Mouse (Mus musculus) ES-E14 (cell line): Measurements from ENCODE around the gene Fibp. TPM values are rescaled to one million over a fixed set of nuclear protein-coding genes. Genes with fewer than 3 reads are reported as not detected.

Experiments used
- DNase-seq: peaks from one replicate; pipeline ENCODE4 v3.0.0-alpha.2; 2013; ENCODE audit warnings: low read depth, low spot score
- H3K27ac ChIP-seq: 2 replicates; pipeline ENCODE4 v1.5.1; 2012; ENCODE audit warnings: low read depth, mild to moderate bottlenecking, low read length, moderate library complexity, mixed read lengths; ENCODE audit not compliant: poor library complexity, insufficient read depth, severe bottlenecking
- H3K36me3 ChIP-seq: 2 replicates; pipeline ENCODE4 v1.6.1; 2012; ENCODE audit warnings: mild to moderate bottlenecking, low read length, moderate library complexity, mixed read lengths; ENCODE audit not compliant: control insufficient read depth, poor library complexity, insufficient read depth, severe bottlenecking
- H3K4me1 ChIP-seq, 2 experiments: fragments of 150-350 bp in 1 of 2; sonication (generic) in 1 of 2; 2 replicates each; pipeline ENCODE4 v1.6.1; 2012; ENCODE audit warnings: low read length in 2 of 2, mild to moderate bottlenecking in 1 of 2, mixed read lengths in 1 of 2; ENCODE audit not compliant: control insufficient read depth in 2 of 2, insufficient read depth in 2 of 2, poor library complexity in 1 of 2
- H3K4me3 ChIP-seq, 2 experiments: fragments of 150-350 bp in 1 of 2; sonication (generic) in 1 of 2; 2 replicates each; pipeline ENCODE4 v1.5.1; 2012; ENCODE audit warnings: low read length in 2 of 2, low read depth in 1 of 2, mild to moderate bottlenecking in 1 of 2, mixed read lengths in 1 of 2; ENCODE audit not compliant: insufficient read depth in 1 of 2, poor library complexity in 1 of 2, severe bottlenecking in 1 of 2
- H3K9ac ChIP-seq: 2 replicates; pipeline ENCODE4 v1.6.1; 2012; ENCODE audit warnings: low read depth, mild to moderate bottlenecking, low read length, mixed read lengths; ENCODE audit not compliant: poor library complexity, insufficient read depth, severe bottlenecking
- H3K9me3 ChIP-seq: fragments of 150-350 bp; sonication (generic); 2 replicates; pipeline ENCODE4 v1.6.1; 2012; ENCODE audit warnings: low read depth, mild to moderate bottlenecking, low read length; ENCODE audit not compliant: control insufficient read depth, insufficient read depth
- CHD2 ChIP-seq: IDR thresholded peaks from 2 replicates; pipeline ENCODE4 v1.6.1; 2014; ENCODE audit warnings: mild to moderate bottlenecking, low read depth, low read length, inconsistent platforms
- HCFC1 ChIP-seq: IDR thresholded peaks from 2 replicates; pipeline ENCODE4 v1.6.1; 2012; ENCODE audit warnings: low read length, inconsistent platforms, borderline replicate concordance; ENCODE audit not compliant: insufficient read depth
- MAFK ChIP-seq: IDR thresholded peaks from 2 replicates; pipeline ENCODE4 v1.6.1; 2014; ENCODE audit warnings: mild to moderate bottlenecking, low read depth, low read length, inconsistent platforms; ENCODE audit not compliant: insufficient read depth
- ZC3H11A ChIP-seq: IDR thresholded peaks from 2 replicates; pipeline ENCODE4 v1.6.1; 2012; ENCODE audit warnings: low read depth, mild to moderate bottlenecking, inconsistent platforms, low read length, borderline replicate concordance
- ZNF384 ChIP-seq: IDR thresholded peaks from 2 replicates; pipeline ENCODE4 v1.6.1; 2012; ENCODE audit warnings: low read depth, low read length, inconsistent platforms
- in situ Hi-C, 2 experiments: fragments of 600-800 bp; cut with MboI; formaldehyde crosslinking; loops; one replicate each; pipeline ENCODE4 v1.15.1; 2025; ENCODE audit warnings: low sequenced_read_pairs in 2 of 2, inconsistent platforms in 1 of 2; ENCODE audit not compliant: unreplicated experiment in 2 of 2
- total RNA-seq: library from RNA; depleted of rRNA; stranded (reverse); fragments of 300-350 nt; gene quantifications from 2 replicates; pipeline ENCODE4 v1.2.3, GENCODE M21; 2012

The Fibp gene
- total RNA-seq, 1 experiment: 52.4 TPM

DNA sequence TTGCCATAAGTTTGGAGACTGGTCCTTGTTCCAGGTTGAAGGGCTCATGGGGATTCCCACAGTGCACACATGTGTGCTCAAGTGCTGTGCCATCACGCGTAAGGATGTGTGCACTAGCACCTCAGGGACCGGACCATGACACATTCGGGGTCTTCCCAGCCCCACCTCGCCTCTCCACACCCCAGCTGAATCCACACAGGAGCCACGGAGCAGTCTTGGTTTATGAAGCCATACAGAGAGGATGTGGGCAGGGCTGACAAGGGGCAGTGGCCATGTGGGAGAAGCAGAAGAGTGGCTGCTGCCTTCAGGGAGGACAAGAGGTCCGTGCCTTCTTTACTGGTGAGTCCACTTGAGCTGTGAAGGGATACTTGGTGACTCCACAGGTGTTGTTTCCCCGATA is 4.6 kb downstream of the Fibp start:
- no peak overlapping the region for H3K27ac ChIP-seq
- TF ChIP-seq CHD2: no peak
- TF ChIP-seq ZNF384: no peak
- no peak for TF ChIP-seq MAFK
- no peak for TF ChIP-seq HCFC1
- no peak for TF ChIP-seq ZC3H11A
- no peak for DNase-seq
- no peaks in the 10 kb centered on the region for H3K9me3 ChIP-seq
- H3K9ac ChIP-seq: no peak overlapping the region
- no peak overlapping the region for H3K4me3 ChIP-seq
- H3K36me3 ChIP-seq: peaks cover 31% of the 10 kb centered on the region
- in situ Hi-C loops: no loop called here
- peaks cover 7 to 13% of the 10 kb centered on the region in 2 experiments; a peak in 3 of 4 replicates for H3K4me1 ChIP-seq

DNA sequence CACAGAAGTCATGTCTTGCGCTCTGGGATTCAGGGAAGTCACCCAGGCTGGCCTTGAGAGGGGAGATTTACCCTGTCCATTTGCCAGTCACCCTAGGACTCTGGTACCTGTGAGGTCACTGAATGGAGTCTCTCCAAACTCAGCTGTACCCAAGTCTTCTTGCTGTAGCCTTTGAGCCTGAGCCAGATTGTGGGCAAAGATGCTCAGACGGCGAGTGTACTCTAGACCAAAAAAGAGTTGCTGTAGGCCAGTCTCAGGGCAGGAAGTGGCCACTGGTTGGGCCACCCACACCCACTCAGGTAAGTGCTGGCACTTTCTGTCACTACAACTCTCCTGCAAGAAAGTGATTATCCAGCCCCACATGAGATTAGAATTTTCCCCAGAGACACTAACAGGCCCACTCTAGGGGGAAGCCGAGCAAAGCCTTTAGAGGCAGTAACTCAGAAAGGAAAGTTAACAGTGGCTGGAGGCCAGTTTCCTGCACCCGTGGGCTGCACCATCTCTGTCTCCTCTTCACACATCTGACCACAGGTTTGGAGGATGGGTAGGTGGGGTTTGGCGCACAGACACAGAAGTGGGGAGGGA is 6.6 kb downstream of the Fibp start:
- no peak overlapping the region for H3K27ac ChIP-seq
- no peak for TF ChIP-seq MAFK
- no peak for TF ChIP-seq ZC3H11A
- TF ChIP-seq HCFC1: no peak
- TF ChIP-seq ZNF384: no peak
- no peak for TF ChIP-seq CHD2
- H3K4me3 ChIP-seq: no peak overlapping the region
- H3K9me3 ChIP-seq: no peaks in the 10 kb centered on the region
- in situ Hi-C loops: no loop called here
- no peak overlapping the region for H3K9ac ChIP-seq
- DNase-seq: no peak
- H3K4me1 ChIP-seq: peaks cover 7 to 13% of the 10 kb centered on the region in 2 experiments; a peak in 3 of 4 replicates
- H3K36me3 ChIP-seq: peaks cover 31% of the 10 kb centered on the region

- DNase-seq: no peak
- in situ Hi-C loops: no loop called here
- H3K9ac ChIP-seq: no peak within 1 kb of the TSS
- no peak within 1 kb of the TSS for H3K4me3 ChIP-seq
- H3K36me3 ChIP-seq: peaks cover 23% of the 10 kb centered on the region
- no peak within 1 kb of the TSS for H3K27ac ChIP-seq
- no peaks in the 10 kb centered on the region for H3K9me3 ChIP-seq
- peaks cover 7 to 13% of the 10 kb centered on the region in 2 experiments; a peak in 3 of 4 replicates for H3K4me1 ChIP-seq
- TF ChIP-seq ZNF384 (no peak), CHD2 (no peak), MAFK (no peak), ZC3H11A (no peak), HCFC1 (no peak)
These were observed 8.0 kb downstream of the Fibp start, which contains the start of gene Ctsw for GRCm38 (mm10) chr19:5468374-5468773. TSS of gene Ctsw (minus strand) at chr19:5468507.

- Histone ChIP-seq H3K36me3 (peaks cover 2% of the 10 kb centered on the region; the same call in 1 of the 2 replicates), H3K9ac (no peak overlapping the region), H3K4me1 (peaks cover 4 to 5% of the 10 kb centered on the region in 2 experiments; a peak in 2 of 4 replicates), H3K4me3 (no peak overlapping the region), H3K27ac (no peak overlapping the region), H3K9me3 (no peaks in the 10 kb centered on the region)
- DNase-seq: no peak
- no peak for TF ChIP-seq HCFC1
- no peak for TF ChIP-seq ZC3H11A
- no peak for TF ChIP-seq MAFK
- TF ChIP-seq ZNF384: no peak
- TF ChIP-seq CHD2: no peak
- in situ Hi-C loops: no loop called here
These were observed 11.4 kb downstream of the Fibp start for GRCm38 (mm10) chr19:5471846-5472245.

DNA sequence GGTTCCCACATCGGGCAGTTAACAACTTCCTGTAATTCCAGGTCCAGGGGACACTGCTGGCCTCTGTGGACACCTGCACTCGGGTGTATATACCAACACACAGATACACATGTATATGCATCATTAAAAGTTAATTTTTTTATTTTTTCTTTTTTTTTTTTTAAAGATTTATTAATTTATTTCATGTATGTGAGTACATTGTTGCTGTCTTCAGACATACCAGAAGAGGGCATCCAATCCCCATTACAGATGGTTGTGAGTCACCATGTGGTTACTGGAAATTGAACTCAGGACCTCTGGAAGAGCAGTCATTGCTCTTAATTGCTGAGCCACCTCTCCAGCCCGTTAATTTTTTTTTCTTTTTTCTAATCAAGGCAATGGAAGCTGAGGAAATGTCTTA is 12.4 kb downstream of the Fibp start:
- H3K4me1 ChIP-seq: peaks cover 3 to 4% of the 10 kb centered on the region in 2 experiments; a peak in 2 of 4 replicates
- in situ Hi-C loops: no loop called here
- no peak overlapping the region for H3K27ac ChIP-seq
- no peak overlapping the region for H3K9ac ChIP-seq
- DNase-seq: no peak
- no peaks in the 10 kb centered on the region for H3K9me3 ChIP-seq
- H3K4me3 ChIP-seq: no peak overlapping the region
- TF ChIP-seq CHD2: no peak
- TF ChIP-seq ZC3H11A: no peak
- TF ChIP-seq ZNF384: no peak
- no peak for TF ChIP-seq HCFC1
- no peak for TF ChIP-seq MAFK
- H3K36me3 ChIP-seq: no peaks in the 10 kb centered on the region
